Mouse (Mus musculus) cerebellum, adult 2 months (tissue): ENCODE results near the gene Calu.

Experiments used
- CTCF ChIP-seq: fragments of 200-500 bp; IDR thresholded peaks from 2 replicates; pipeline ENCODE4 v1.5.1; 2011; ENCODE audit warnings: low read depth, mild to moderate bottlenecking, control low read depth, low read length, moderate library complexity, borderline replicate concordance; ENCODE audit not compliant: insufficient read depth
- POLR2A ChIP-seq: fragments of 200-500 bp; IDR thresholded peaks from 2 replicates; pipeline ENCODE4 v1.6.1; 2011; ENCODE audit warnings: low read length, control low read depth, borderline replicate concordance; ENCODE audit not compliant: insufficient read depth

- TF ChIP-seq CTCF (no peak), POLR2A (no peak)
Observed at GRCm38 (mm10) chr6:29399851-29400250, 52.0 kb downstream of the Calu start.
